Mouse (Mus musculus): ENCODE results near the gene Ugt2b37.
"Not testable (repeated sequence)": the region's sequence is repeated elsewhere in the genome, so short reads cannot be mapped to it uniquely, and the experiment has no call there.

GRCm38 (mm10) chr5:87254676-87255075 is at the start of gene Ugt2b37:
- TF ChIP-seq CTCF (conservative IDR thresholded peaks at IDR 0.05; ENCODE audit: insufficient read depth, insufficient read length, low read depth, low read length); POLR2A (IDR thresholded peaks at IDR 0.05; ENCODE audit: low read depth, low read length): not testable (repeated sequence)
